ENCODE assay signal across 20 mouse cellular contexts in genomic region chr5:119525960-119526359, GRCm38 (mm10).
A peak's percentile ranks its signal among the peaks of the same experiment; 100 is the strongest.
DNase-seq lines count a peak whose midpoint lies in the region; ATAC-seq lines count a peak whose summit lies in the region.
"Had no signal": no experiment of that assay in that cellular context is flagged by ENCODE, and none has a peak within 500 bp of the region (broad histone marks: within the 10 kb centered on the region; RNA-seq: fewer than 3 reads in every experiment).

No protein-coding gene starts in this region.

- peak overlapping the region; percentile 25 for H3K27ac ChIP-seq in lung, embryonic 15.5 days
- H3K27ac ChIP-seq in kidney, embryonic 15.5 days = no peak overlapping the region
- H3K27ac ChIP-seq: forebrain, embryonic 10.5 days; forebrain, embryonic 13.5 days; hindbrain, embryonic 12.5 days; hindbrain, embryonic 15.5 days had no signal

- H3K9me3 ChIP-seq in lung, embryonic 15.5 days = no peaks in the 10 kb centered on the region
- no peaks in the 10 kb centered on the region for H3K9me3 ChIP-seq in kidney, embryonic 15.5 days (replicated peaks)
- H3K9me3 ChIP-seq: forebrain, embryonic 10.5 days; forebrain, embryonic 13.5 days; hindbrain, embryonic 12.5 days; hindbrain, embryonic 15.5 days had no signal

- no peak overlapping the region for H3K9ac ChIP-seq in lung, embryonic 15.5 days
- H3K9ac ChIP-seq in kidney, embryonic 15.5 days = no peak overlapping the region
- H3K9ac ChIP-seq: forebrain, embryonic 13.5 days; hindbrain, embryonic 12.5 days; hindbrain, embryonic 15.5 days had no signal

- H3K4me1 ChIP-seq in lung, embryonic 15.5 days = peaks cover 22% of the 10 kb centered on the region
- H3K4me1 ChIP-seq in kidney, embryonic 15.5 days = peaks cover 7% of the 10 kb centered on the region; the same call in 1 of the 2 replicates

- ATAC-seq in lung, embryonic 15.5 days (ENCODE audit: borderline replicate concordance, extremely low read depth, low FRiP score, low TSS enrichment) = no peak
- ATAC-seq in kidney, embryonic 15.5 days (replicated peaks; ENCODE audit: low FRiP score) = no peak
- ATAC-seq: forebrain, embryonic 13.5 days; forebrain, embryonic 16.5 days; intestine, postnatal 0 days had no signal

- H3K4me2 ChIP-seq in lung, embryonic 15.5 days = no peak overlapping the region
- no peak overlapping the region for H3K4me2 ChIP-seq in kidney, embryonic 15.5 days
- H3K4me2 ChIP-seq: forebrain, embryonic 13.5 days; heart, embryonic 11.5 days; hindbrain, embryonic 12.5 days; hindbrain, embryonic 15.5 days had no signal

- DNase-seq in adrenal gland, adult 2 months = peak; percentile 51
- no peak for DNase-seq in adrenal gland, postnatal 25 days
- DNase-seq in lung, postnatal 25 days (ENCODE audit: low spot score) = no peak
- peak; percentile 48 for DNase-seq in adrenal gland, postnatal 14 days
- DNase-seq in cerebellum, postnatal 14 days = no peak
- DNase-seq: B cell, adult 2 months; cerebellum, adult 11-12 months; cerebellum, adult 8-10 months; gastrocnemius, postnatal 36 days had no signal

- no peaks in the 10 kb centered on the region for H3K27me3 ChIP-seq in lung, embryonic 15.5 days
- H3K27me3 ChIP-seq in kidney, embryonic 15.5 days = peaks cover 13% of the 10 kb centered on the region; the same call in 1 of the 2 replicates
- H3K27me3 ChIP-seq: CH12.LX; hindbrain, embryonic 15.5 days had no signal

- 54% methylated on average over 5 of the region's 5 CpGs for WGBS in lung, embryonic 15.5 days
- 68% methylated on average over 5 of the region's 5 CpGs for WGBS in kidney, embryonic 15.5 days

- no peaks in the 10 kb centered on the region for H3K36me3 ChIP-seq in lung, embryonic 15.5 days
- no peaks in the 10 kb centered on the region for H3K36me3 ChIP-seq in kidney, embryonic 15.5 days
- H3K36me3 ChIP-seq: forebrain, embryonic 10.5 days; G1E; hindbrain, embryonic 12.5 days; hindbrain, embryonic 15.5 days had no signal

- H3K4me3 ChIP-seq in lung, embryonic 15.5 days = no peak overlapping the region
- no peak overlapping the region for H3K4me3 ChIP-seq in kidney, embryonic 15.5 days (replicated peaks)
- H3K4me3 ChIP-seq: forebrain, embryonic 10.5 days; forebrain, embryonic 13.5 days; hindbrain, embryonic 12.5 days; hindbrain, embryonic 15.5 days had no signal

Comparison
In these comparisons a context has a peak if more than half of its experiments do, and no peak if none do; other contexts are left out.
1. DNase-seq: peak in adrenal gland, adult 2 months (single experiment) and adrenal gland, postnatal 14 days (single experiment); none in adrenal gland, postnatal 25 days (single experiment), lung, postnatal 25 days (single experiment) and cerebellum, postnatal 14 days (0 of 2).